Mouse (Mus musculus): Measurements from ENCODE around the gene Chuk.
"Not testable (repeated sequence)": the region's sequence is repeated elsewhere in the genome, so short reads cannot be mapped to it uniquely, and the experiment has no call there.

Gene Chuk

DNA sequence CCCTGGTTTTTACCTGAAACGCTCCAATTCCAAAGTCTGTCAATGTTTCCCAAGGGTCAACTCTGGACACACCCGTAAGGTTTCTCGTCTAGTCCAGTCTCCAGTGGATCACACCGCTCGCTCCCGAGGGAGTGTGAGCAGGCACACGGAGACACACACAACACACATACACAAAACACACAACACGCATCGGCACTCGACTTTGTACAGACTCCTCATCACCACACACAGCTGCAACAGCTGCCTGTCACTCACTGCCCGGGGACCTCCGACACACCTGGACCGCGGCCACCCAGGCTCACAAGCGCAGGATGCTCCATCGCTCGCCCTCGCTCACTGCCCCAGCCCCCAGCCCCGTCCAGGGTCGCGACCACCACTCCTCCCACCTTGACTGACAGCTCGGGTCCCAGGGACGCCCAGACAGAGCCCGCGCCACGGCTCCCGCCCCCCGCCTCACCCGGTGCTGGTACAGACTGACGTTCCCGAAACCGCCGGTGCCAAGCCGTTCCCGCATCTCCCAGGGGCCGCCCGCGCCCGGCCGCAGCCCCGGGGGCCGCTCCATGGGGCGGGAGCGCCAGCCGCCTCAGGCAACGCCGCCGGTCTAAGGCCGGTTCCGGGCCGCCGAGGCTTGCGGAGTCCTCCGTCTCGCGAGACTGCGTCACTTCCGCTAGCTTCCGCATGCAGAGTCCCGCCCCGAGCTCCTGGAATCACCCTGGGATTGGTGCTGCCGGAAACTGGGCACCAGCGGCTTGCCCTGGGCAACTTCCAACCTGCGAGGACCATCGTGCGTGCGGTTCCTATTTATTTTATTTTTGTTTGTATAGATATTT, at the start of gene Chuk:
Gene Chuk, minus strand, starts transcription at position 650 of the 830 bp plus-strand sequence.
- peak; percentile 94 to 95 for DNase-seq (ENCODE audit: low spot score in 2 of 2)

GRCm38 (mm10) chr19:44157005-44157404, 49.7 kb upstream of the Chuk start:
- no peak for DNase-seq (ENCODE audit: low spot score in 2 of 2)

- DNase-seq (ENCODE audit: low spot score in 2 of 2): no peak
These were observed 46.5 kb upstream of the Chuk start for GRCm38 (mm10) chr19:44153781-44154180.

- DNase-seq (ENCODE audit: low spot score in 2 of 2): no peak
These were observed 41.7 kb upstream of the Chuk start for GRCm38 (mm10) chr19:44148991-44149390.

- DNase-seq (ENCODE audit: low spot score in 2 of 2): no peak
These were observed 41.1 kb upstream of the Chuk start for GRCm38 (mm10) chr19:44148345-44148744.

DNA sequence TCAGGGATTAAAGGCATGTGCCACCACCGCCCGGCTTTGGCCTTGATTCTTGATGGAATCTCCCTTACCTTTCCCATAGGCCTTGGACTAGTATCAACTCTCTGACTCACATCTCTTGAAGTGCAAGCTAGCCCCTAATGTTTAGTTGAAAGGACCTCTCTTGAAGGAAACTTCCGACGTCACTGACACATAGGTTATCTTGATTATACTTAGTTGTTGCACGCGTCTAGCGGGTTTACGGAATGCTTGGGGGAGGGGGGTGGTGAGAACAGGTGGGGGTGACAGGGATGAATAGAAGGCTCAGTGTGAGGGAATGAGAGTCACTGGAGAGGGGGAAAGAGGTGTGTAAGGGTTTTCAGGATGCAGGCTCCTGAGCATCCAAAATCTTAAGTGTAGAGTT, 39.7 kb upstream of the Chuk start:
- no peak for DNase-seq (ENCODE audit: low spot score in 2 of 2)

DNA sequence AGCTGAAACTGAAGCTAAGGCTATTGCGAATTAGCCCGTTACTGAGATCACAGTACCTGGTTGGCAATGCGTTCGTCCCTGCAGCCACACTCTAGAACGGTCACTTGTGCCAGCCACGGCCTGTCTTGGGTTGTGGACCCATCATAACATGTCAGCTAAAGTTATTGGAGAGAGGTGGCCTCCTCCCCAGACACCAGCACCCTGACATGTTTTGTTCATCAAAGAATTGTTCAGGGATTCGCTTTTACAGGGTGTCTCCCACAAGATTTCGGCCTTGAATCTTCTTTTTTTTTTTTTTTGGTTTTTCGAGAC, 39.2 kb upstream of the Chuk start:
- no peak for DNase-seq (ENCODE audit: low spot score in 2 of 2)

DNA sequence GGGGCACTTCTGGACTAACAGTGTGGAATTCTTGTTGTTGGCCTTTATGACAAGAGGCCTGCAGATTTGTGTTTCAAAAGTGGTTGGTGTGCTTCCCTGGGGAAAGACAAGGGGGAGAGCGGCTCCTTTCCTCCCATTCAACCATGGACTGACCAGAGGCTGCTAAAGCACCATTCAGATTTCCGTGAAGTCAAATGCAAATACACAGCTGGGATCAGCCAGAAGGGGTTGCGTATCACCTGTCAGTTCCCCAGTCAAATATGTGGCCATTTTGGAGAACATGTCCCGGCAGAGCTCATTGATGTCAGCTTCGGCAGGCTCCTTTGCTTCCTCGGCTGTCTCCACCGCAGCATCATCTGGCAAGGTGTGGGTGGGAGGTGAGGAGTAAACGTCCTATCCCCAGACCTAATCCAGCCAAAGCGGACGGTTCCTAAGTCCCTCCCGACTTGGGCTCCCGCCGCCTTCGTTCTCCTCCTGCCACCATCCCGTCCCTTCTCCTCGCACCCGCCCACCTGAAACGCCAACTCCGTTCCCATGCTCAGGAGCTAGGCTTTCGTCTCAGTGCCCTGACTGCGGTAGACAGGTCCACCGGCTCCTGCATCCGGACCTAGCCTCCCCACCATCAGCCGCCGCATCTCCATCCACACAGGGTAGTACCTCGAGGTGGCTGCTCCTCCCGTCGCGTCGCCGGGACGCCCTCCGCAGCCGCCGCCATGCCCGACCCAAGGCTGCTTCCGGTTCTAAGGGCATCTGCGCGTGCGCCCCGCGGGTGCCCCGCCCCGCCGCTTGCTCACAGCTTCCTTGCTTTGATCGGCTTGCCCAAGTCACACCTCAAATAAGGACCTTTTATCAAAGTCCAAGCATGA, 38.7 kb upstream of the Chuk start, which contains the start of gene Bloc1s2:
Gene Bloc1s2, minus strand, starts transcription at position 745 of the 866 bp plus-strand sequence.
- peak; percentile 87 to 89 for DNase-seq (ENCODE audit: low spot score in 2 of 2)

- no peak for DNase-seq (ENCODE audit: low spot score in 2 of 2)
These were observed 37.1 kb upstream of the Chuk start for GRCm38 (mm10) chr19:44144366-44144765.

DNA sequence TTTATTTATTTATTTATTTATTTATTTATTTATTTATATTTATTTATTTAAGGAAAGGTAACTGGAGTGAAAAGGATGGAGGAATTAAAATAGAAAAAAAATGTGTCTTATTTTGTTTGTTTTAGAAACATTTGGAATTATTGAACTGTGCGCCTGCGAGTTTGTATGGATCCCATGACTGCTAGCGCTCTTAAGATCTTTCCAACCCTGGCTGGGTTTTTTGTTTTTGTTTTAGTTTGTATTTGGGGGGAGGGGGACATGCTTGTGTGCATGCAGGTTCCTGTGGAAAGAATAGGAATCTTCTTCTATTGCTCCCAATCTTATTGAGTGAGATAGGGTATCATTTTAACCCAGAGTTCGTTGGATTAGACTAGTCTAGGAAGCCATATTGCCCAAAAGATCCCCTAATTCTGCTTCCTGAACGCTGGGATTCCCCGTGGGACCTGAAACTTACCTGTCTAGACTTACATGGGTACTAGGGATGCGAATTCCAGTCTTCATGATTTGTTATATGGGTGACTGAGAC, 28.7 kb upstream of the Chuk start:
- DNase-seq (ENCODE audit: low spot score in 2 of 2): no peak

- peak; percentile 82 to 88 for DNase-seq (ENCODE audit: low spot score in 2 of 2)
These were observed 28.0 kb upstream of the Chuk start, which contains the start of gene Cwf19l1 for GRCm38 (mm10) chr19:44135072-44135959. TSS of gene Cwf19l1 (minus strand) at chr19:44135876.

GRCm38 (mm10) chr19:44132917-44133316, 25.6 kb upstream of the Chuk start:
- no peak for DNase-seq (ENCODE audit: low spot score in 2 of 2)

GRCm38 (mm10) chr19:44128560-44128959, 21.3 kb upstream of the Chuk start:
- DNase-seq (ENCODE audit: low spot score in 2 of 2): no peak

DNA sequence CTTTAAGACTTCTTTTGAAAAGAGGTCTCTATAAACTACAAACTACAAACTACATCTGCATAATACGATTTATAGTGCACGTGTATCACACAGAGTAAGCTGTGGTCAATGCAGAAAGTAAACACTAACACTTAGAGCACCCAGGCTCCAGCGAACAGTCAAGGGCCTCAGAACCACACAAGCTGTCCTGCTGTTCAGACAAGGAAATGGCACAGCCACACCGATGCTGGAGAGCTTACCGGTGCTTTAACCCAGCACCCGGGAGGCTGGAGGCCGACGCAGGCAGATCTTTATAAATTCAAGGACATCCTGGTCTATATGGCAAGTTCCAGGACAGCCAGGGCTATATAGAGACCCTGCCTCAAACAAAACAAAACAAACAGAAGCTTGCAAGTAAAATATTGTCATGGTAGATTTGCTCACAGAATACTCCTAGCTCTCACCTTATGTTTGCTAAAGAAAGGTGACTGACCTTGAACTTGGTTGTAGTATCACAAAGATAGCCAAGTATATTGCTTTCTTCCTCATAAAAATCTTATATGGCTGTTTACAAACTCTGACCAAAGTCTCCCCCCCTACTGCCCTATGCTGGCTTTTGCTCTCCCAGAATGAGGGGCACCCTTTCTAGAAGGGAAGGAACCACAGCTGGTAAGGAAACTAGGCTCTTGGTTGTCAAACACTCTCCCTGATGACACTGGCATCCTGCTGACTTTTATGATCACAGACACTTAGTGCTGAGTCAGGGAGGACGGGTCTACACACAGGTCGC, 20.6 kb upstream of the Chuk start:
- no peak for DNase-seq (ENCODE audit: low spot score in 2 of 2)

- no peak for DNase-seq (ENCODE audit: low spot score in 2 of 2)
These were observed 13.9 kb upstream of the Chuk start for GRCm38 (mm10) chr19:44121137-44121536.

- DNase-seq (ENCODE audit: low spot score in 2 of 2): not testable (repeated sequence)
These were observed 13.4 kb upstream of the Chuk start for GRCm38 (mm10) chr19:44120686-44121085.

DNA sequence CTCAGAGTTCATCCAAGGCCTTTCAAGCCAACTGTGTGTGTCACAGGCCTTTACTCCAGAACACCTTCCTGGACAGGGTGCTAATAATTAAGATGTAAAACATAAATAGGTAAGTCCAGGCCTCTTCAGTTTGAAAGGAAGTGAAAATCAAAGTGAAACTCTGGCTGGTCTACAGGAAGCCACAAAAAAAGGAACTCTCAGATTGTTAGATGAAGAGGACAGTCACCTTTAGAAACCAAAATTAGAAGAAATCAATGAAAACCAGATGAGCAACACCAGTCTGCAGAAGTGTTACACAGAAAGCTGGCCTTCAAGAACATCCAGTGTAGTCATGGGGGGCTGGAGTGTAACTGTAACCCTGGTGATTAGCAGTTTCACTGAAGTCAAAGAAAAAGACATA, 10.5 kb upstream of the Chuk start:
- no peak for DNase-seq (ENCODE audit: low spot score in 2 of 2)

DNA sequence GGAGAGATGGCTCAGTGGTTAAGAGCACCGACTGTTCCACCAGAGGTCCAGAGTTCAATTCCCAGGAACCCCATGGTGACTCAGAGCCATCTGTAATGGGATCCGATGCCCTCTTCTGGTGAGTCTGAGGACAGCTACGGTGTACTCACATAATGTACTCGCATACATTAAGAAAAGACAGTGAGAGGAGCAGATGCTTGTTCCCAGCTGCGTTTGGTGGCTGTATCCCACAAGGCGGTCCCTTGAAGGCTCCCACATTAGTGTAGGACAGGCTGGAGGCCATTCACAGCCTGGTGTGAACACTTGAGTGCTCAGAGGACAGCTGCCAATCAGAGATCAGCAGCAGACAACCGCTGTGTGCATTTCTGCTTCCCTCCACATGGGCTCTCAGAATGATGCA, 4.4 kb upstream of the Chuk start:
- DNase-seq (ENCODE audit: low spot score in 2 of 2): no peak

- DNase-seq (ENCODE audit: low spot score in 2 of 2): no peak
These were observed 3.1 kb upstream of the Chuk start for GRCm38 (mm10) chr19:44110356-44110755.

GRCm38 (mm10) chr19:44108996-44109395, 1.7 kb upstream of the Chuk start:
- DNase-seq (ENCODE audit: low spot score in 2 of 2): peak; percentile 2 to 8

Data from heart, adult 9 months (tissue).